Mouse (Mus musculus) midbrain, embryonic 15.5 days (tissue): ENCODE data around the gene 9530053A07Rik. TPM values are rescaled to one million over a fixed set of nuclear protein-coding genes. Genes with fewer than 3 reads are reported as not detected.

Source experiments
- ATAC-seq: fragments of 200-750 bp; cut with Nextera tagmentation; replicated peaks from 2 replicates; pipeline ENCODE4 v1.8.0; 2017; ENCODE audit warnings: moderate TSS enrichment
- H3K27ac ChIP-seq: fragments of 300-500 bp; sonication (generic); 2 replicates; pipeline ENCODE4 v1.5.1; 2015; ENCODE audit warnings: mild to moderate bottlenecking, inconsistent platforms
- H3K27me3 ChIP-seq: fragments of 300-500 bp; sonication (generic); replicated peaks from 2 replicates; pipeline ENCODE4 v1.6.1; 2015; ENCODE audit warnings: inconsistent platforms
- H3K36me3 ChIP-seq: fragments of 300-500 bp; sonication (generic); replicated peaks from 2 replicates; pipeline ENCODE4 v1.6.1; 2015; ENCODE audit warnings: inconsistent platforms
- H3K4me1 ChIP-seq: fragments of 300-500 bp; sonication (generic); 2 replicates; pipeline ENCODE4 v1.6.1; 2015; ENCODE audit warnings: inconsistent platforms
- H3K4me2 ChIP-seq: fragments of 300-500 bp; sonication (generic); 2 replicates; pipeline ENCODE4 v1.6.1; 2015; ENCODE audit warnings: inconsistent platforms, mild to moderate bottlenecking, moderate library complexity
- H3K4me3 ChIP-seq: fragments of 300-500 bp; sonication (generic); 2 replicates; pipeline ENCODE4 v1.5.1; 2015; ENCODE audit warnings: mild to moderate bottlenecking, inconsistent platforms
- H3K9ac ChIP-seq: fragments of 300-500 bp; sonication (generic); 2 replicates; pipeline ENCODE4 v1.6.1; 2015; ENCODE audit warnings: mild to moderate bottlenecking, inconsistent platforms
- H3K9me3 ChIP-seq: fragments of 300-500 bp; sonication (generic); 2 replicates; pipeline ENCODE4 v1.6.1; 2016; ENCODE audit warnings: inconsistent platforms
- WGBS: fragments of 180-500 bp; shearing (Covaris S2); methylation state at CpG from one replicate; pipeline ENCODE4 v1.1.7; 2015; ENCODE audit warnings: mixed read lengths; 5-methylcytosine and 5-hydroxymethylcytosine counted together
- polyA plus RNA-seq: library from polyadenylated mRNA; unstranded; fragments of >200 nt; fragmentation: Nextera tagmentation; extraction: Ambion mirVana; gene quantifications from 2 replicates; pipeline ENCODE4 v1.2.1, GENCODE M21; 2015

The 9530053A07Rik gene
- polyA plus RNA-seq, 1 experiment from 2014 or later: 0.06 TPM

GRCm38 (mm10) chr7:28206044-28206600 is 76.9 kb downstream of the 9530053A07Rik start:
- Histone ChIP-seq H3K36me3 (no peaks in the 10 kb centered on the region), H3K4me2 (no peak overlapping the region), H3K4me1 (peaks cover 4% of the 10 kb centered on the region; the same call in 1 of the 2 replicates), H3K9ac (no peak overlapping the region), H3K4me3 (no peak overlapping the region), H3K27me3 (no peaks in the 10 kb centered on the region), H3K9me3 (no peaks in the 10 kb centered on the region), H3K27ac (no peak overlapping the region)
- ATAC-seq: no peak
- WGBS: 75% methylated on average over 4 of the region's 4 CpGs

- Histone ChIP-seq H3K27ac (0 out of 2 replicates have a peak overlapping the region, but pooled peaks have one; percentile 49), H3K36me3 (no peaks in the 10 kb centered on the region), H3K4me3 (peak overlapping the region; percentile 31), H3K4me2 (peak overlapping the region; percentile 54), H3K9me3 (no peaks in the 10 kb centered on the region), H3K9ac (peak overlapping the region; percentile 34), H3K27me3 (no peaks in the 10 kb centered on the region), H3K4me1 (peaks cover 4% of the 10 kb centered on the region; the same call in 1 of the 2 replicates)
- WGBS: 44% methylated on average over 12 of the region's 12 CpGs
- ATAC-seq: peak; percentile 14; the same call in 1 of the 2 replicates
Measured at GRCm38 (mm10) chr7:28208396-28208987, 79.2 kb downstream of the 9530053A07Rik start.

DNA sequence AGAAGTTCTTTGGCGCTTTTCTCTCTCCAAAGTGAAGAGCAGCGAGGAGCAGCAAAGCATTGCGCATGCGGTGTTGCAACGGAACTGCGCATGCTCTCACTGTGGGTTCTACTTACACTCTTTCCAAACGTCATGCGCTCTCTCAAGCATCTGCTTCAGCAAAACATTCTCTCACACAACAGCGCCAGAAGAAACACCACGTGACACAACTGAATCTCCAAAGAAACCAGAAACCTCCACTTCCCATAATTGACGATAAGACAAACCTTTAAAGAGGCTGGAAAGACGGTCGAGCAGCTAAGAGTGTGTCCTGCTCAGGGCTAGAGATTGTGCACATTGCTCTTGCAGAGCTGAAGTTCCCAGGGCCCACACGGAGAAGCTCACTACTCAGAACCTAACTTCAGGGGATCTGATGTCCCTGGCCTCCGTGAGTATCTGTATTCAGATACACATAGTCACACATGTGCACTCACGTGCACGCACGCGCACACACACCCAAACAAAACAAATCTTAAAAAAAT is 79.8 kb downstream of the 9530053A07Rik start:
- Histone ChIP-seq H3K27me3 (no peaks in the 10 kb centered on the region), H3K9me3 (no peaks in the 10 kb centered on the region), H3K36me3 (no peaks in the 10 kb centered on the region), H3K9ac (peak overlapping the region; percentile 34; the same call in 1 of the 2 replicates), H3K4me3 (peak overlapping the region; percentile 31), H3K4me2 (peak overlapping the region; percentile 54), H3K4me1 (peaks cover 4% of the 10 kb centered on the region; the same call in 1 of the 2 replicates), H3K27ac (peak overlapping the region; percentile 53; the same call in 1 of the 2 replicates)
- peak; percentile 45; the same call in 1 of the 2 replicates for ATAC-seq
- 60% methylated on average over 19 of the region's 19 CpGs for WGBS

GRCm38 (mm10) chr7:28210731-28211130 is 81.5 kb downstream of the 9530053A07Rik start:
- WGBS: 52% methylated on average over 5 of the region's 5 CpGs

DNA sequence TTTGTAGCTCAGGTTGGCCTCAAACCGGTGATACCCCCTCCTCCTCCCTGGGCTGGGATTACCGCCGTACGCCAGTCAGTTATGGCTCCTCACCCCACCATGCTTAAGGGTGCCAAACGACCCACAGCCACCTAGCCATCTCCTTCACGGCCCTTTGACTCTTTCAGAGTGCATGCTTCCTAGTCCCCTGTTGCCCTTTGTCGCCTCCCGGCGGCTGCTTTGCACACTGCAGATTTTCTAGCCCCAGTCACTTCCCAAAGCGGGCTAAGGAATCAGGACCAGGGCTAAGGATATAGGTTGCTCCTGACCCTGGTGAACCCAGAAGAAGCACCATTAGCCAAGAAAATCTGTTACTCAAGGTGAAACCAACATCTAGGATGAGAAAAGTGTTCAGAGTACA is 84.9 kb downstream of the 9530053A07Rik start:
- no peak overlapping the region for H3K27ac ChIP-seq
- no peak overlapping the region for H3K4me3 ChIP-seq
- no peaks in the 10 kb centered on the region for H3K4me1 ChIP-seq
- no peak overlapping the region for H3K4me2 ChIP-seq
- H3K36me3 ChIP-seq: no peaks in the 10 kb centered on the region
- ATAC-seq: no peak
- 44% methylated on average over 10 of the region's 10 CpGs for WGBS
- no peaks in the 10 kb centered on the region for H3K9me3 ChIP-seq
- no peaks in the 10 kb centered on the region for H3K27me3 ChIP-seq
- H3K9ac ChIP-seq: no peak overlapping the region

More at GRCm38 (mm10) chr7:28210731-28211130, 81.5 kb downstream of the 9530053A07Rik start:
- no peak overlapping the region for H3K9ac ChIP-seq
- H3K4me1 ChIP-seq: peaks cover 4% of the 10 kb centered on the region; the same call in 1 of the 2 replicates
- H3K9me3 ChIP-seq: no peaks in the 10 kb centered on the region
- H3K36me3 ChIP-seq: no peaks in the 10 kb centered on the region
- no peak overlapping the region for H3K27ac ChIP-seq
- H3K27me3 ChIP-seq: no peaks in the 10 kb centered on the region
- ATAC-seq: no peak
- no peak overlapping the region for H3K4me3 ChIP-seq
- no peak overlapping the region for H3K4me2 ChIP-seq

Other genes starting within 250 kb of the 9530053A07Rik start
- gene Zfp974, start 200.0 kb upstream of the 9530053A07Rik start, polyA plus RNA-seq: 17.6 and 18.0 TPM in 2 replicates
- gene Zfp780b, start 150.3 kb upstream of the 9530053A07Rik start, polyA plus RNA-seq: 36.0 and 38.8 TPM in 2 replicates
- 6.0 and 7.7 TPM in 2 replicates for gene Zfp850, start 115.4 kb upstream of the 9530053A07Rik start, polyA plus RNA-seq
- gene Psmc4, start 79.4 kb upstream of the 9530053A07Rik start, polyA plus RNA-seq: 296 and 299 TPM in 2 replicates
- 0.51 and 0.66 TPM in 2 replicates for gene Fcgbp, start 58.2 kb upstream of the 9530053A07Rik start, polyA plus RNA-seq
- 75.6 and 78.4 TPM in 2 replicates for gene Fbl, start 40.2 kb downstream of the 9530053A07Rik start, polyA plus RNA-seq
- 16.3 and 18.1 TPM in 2 replicates for gene Dyrk1b, start 50.0 kb downstream of the 9530053A07Rik start, polyA plus RNA-seq
- gene Eid2, start 138.4 kb downstream of the 9530053A07Rik start, polyA plus RNA-seq: 16.4 and 21.0 TPM in 2 replicates
- gene Eid2b, start 148.3 kb downstream of the 9530053A07Rik start, polyA plus RNA-seq: 44.1 and 45.1 TPM in 2 replicates
- gene Selenov, start 161.7 kb downstream of the 9530053A07Rik start, polyA plus RNA-seq: 0.92 and 1.3 TPM in 2 replicates
- 22.6 and 23.1 TPM in 2 replicates for gene Dll3, start 172.8 kb downstream of the 9530053A07Rik start, polyA plus RNA-seq
- 129 and 136 TPM in 2 replicates for gene Timm50, start 182.6 kb downstream of the 9530053A07Rik start, polyA plus RNA-seq
- gene Supt5, start 209.3 kb downstream of the 9530053A07Rik start, polyA plus RNA-seq: 111 and 112 TPM in 2 replicates
- 430 and 438 TPM in 2 replicates for gene Rps16, start 221.2 kb downstream of the 9530053A07Rik start, polyA plus RNA-seq
- 28.8 and 32.5 TPM in 2 replicates for gene Plekhg2, start 243.1 kb downstream of the 9530053A07Rik start, polyA plus RNA-seq